ENCODE assay signal across 9 mouse cellular contexts in the genomic region with DNA sequence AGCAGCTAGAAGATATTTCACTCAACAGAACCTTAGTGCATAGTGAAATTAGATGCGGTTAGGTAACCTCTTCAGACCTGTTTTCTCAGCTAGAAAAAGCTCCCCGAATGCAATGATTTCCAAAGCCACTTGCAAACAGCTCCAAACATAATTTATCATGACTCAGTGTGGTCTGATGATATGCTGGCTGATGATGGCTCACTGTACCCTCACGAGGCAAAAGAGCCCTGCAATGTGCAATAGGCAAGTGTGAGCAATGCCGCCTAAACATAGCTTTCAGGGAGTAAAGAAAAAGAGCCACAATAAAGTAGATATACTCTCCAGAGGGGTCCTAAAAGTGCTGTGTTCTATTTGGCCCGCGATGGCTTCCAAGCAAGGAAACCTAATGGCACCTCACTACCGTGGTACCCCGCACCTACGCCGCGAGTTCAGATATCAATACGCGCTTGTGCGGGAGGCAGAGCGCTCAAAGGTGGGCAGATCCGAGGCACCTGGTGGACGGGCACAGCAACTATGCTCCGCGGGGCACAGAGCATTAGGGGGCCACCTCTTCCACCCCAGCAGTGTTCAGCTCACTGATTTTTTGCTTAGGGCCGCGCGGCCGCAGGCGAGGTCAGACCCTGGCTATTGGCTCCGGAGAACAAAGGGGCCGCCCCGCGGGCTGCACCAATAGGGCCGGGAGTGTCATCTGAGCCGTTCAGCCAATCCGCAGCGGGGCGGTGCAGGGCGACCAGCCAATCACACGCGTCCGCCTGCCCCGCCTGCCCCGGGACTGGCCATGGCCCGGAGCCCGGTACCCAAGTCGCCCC. TPM values are rescaled to one million over a fixed set of nuclear protein-coding genes. Genes with fewer than 3 reads are reported as not detected.
DNase-seq lines count a peak whose midpoint lies in the region; ATAC-seq and TF ChIP-seq lines count a peak whose summit lies in the region.
"Had no signal": no experiment of that assay in that cellular context is flagged by ENCODE, and none has a peak within 500 bp of the region (broad histone marks: within the 10 kb centered on the region; RNA-seq: fewer than 3 reads in every experiment).

Gene Zfp775 (plus strand): TSS at position 793 of the 809 bp plus-strand sequence.

- peak; percentile 71; the same call in 1 of the 2 replicates for TF ChIP-seq POLR2A in brain, embryonic 14.5 days (IDR thresholded peaks at IDR 0.05; ENCODE audit: borderline replicate concordance, extremely low read depth, insufficient read depth, insufficient read length, poor library complexity, severe bottlenecking)

- no peaks in the 10 kb centered on the region for H3K27me3 ChIP-seq in heart, embryonic 11.5 days (ENCODE audit: control insufficient read depth, insufficient read depth, low read length)
- no peaks in the 10 kb centered on the region for H3K27me3 ChIP-seq in kidney, embryonic 15.5 days

- WGBS in heart, embryonic 11.5 days (ENCODE audit: insufficient replicate concordance), result 5% methylated on average over 42 of the region's 42 CpGs
- WGBS in kidney, embryonic 15.5 days, result 4% methylated on average over 33 of the region's 42 CpGs

- H3K4me1 ChIP-seq in heart, embryonic 11.5 days (ENCODE audit: control insufficient read depth, insufficient read depth, low read length), result peaks cover 6% of the 10 kb centered on the region
- H3K4me1 ChIP-seq in kidney, embryonic 15.5 days, result peaks cover 17% of the 10 kb centered on the region

- H3K27ac ChIP-seq in heart, embryonic 11.5 days (ENCODE audit: low read depth, low read length), result peak within 1 kb of the TSS; percentile 57
- H3K27ac ChIP-seq in kidney, embryonic 15.5 days, result peak within 1 kb of the TSS; percentile 91

- DNase-seq in 416B (ENCODE audit: low read depth) (peak; percentile 78), liver (peak; percentile 94)
- peak; percentile 98 for DNase-seq in brain, embryonic 14.5 days (ENCODE audit: low read depth)
- peak; percentile 71 to 81 for DNase-seq in monocyte, adult 2 months (ENCODE audit: low read depth in 1 of 2, low spot score in 2 of 2)
- peak; percentile 82 to 85 for DNase-seq in spleen, postnatal 14 days (ENCODE audit: low spot score in 2 of 2)

- TF ChIP-seq CTCF in brain, embryonic 14.5 days (IDR thresholded peaks at IDR 0.05; ENCODE audit: borderline replicate concordance, extremely low read depth, insufficient read depth, insufficient read length), result no peak

- H3K9me3 ChIP-seq in heart, embryonic 11.5 days (replicated peaks; ENCODE audit: control insufficient read depth, low read length), result peaks cover 16% of the 10 kb centered on the region
- H3K9me3 ChIP-seq in kidney, embryonic 15.5 days (replicated peaks), result peaks cover 17% of the 10 kb centered on the region

- ATAC-seq in erythroblast, adult 5-6 weeks (replicated peaks; ENCODE audit: low FRiP score, poor library complexity, severe bottlenecking), result peak; percentile 99
- ATAC-seq in heart, embryonic 11.5 days (replicated peaks; ENCODE audit: insufficient number of reproducible peaks, low FRiP score, low TSS enrichment), result peak; percentile 99
- ATAC-seq in kidney, embryonic 15.5 days (replicated peaks; ENCODE audit: low FRiP score), result peak; percentile 99

- H3K4me3 ChIP-seq in heart, embryonic 11.5 days (ENCODE audit: low read depth, low read length), result peak within 1 kb of the TSS; percentile 54
- peak within 1 kb of the TSS; percentile 65 for H3K4me3 ChIP-seq in kidney, embryonic 15.5 days (replicated peaks)

- H3K9ac ChIP-seq in heart, embryonic 11.5 days (ENCODE audit: low read depth, low read length), result peak within 1 kb of the TSS; percentile 68
- peak within 1 kb of the TSS; percentile 70 for H3K9ac ChIP-seq in kidney, embryonic 15.5 days

- H3K36me3 ChIP-seq in heart, embryonic 11.5 days (ENCODE audit: control insufficient read depth, insufficient read depth, low read length), result peaks cover 35% of the 10 kb centered on the region
- peaks cover 48% of the 10 kb centered on the region for H3K36me3 ChIP-seq in kidney, embryonic 15.5 days

- H3K4me2 ChIP-seq in heart, embryonic 11.5 days, result peak within 1 kb of the TSS; percentile 63
- peak within 1 kb of the TSS; percentile 87 for H3K4me2 ChIP-seq in kidney, embryonic 15.5 days

RNA-seq across cellular contexts. Expression of gene Zfp775, which starts in this region (rescaled TPM):
- polyA plus RNA-seq in brain, embryonic 14.5 days (2012; rRNA removed), result 14.6 and 15.0 TPM in 2 replicates
- total RNA-seq in erythroblast, adult 5-6 weeks (2015; ENCODE audit: low replicate concordance), result 0.42 TPM in 1 of 2 replicates, not detected in the other
- total RNA-seq in erythroblast, adult 5-6 weeks (2017; ENCODE audit: low replicate concordance), result 0.17 and 0.28 TPM in 2 replicates
- 5.8 and 6.0 TPM in 2 replicates for polyA plus RNA-seq in heart, embryonic 11.5 days (2014; fragmentation: Nextera tagmentation; extraction: Ambion mirVana)
- polyA plus RNA-seq in kidney, embryonic 15.5 days (2015; fragmentation: Nextera tagmentation; extraction: Ambion mirVana), result 7.0 and 7.9 TPM in 2 replicates
- total RNA-seq: MEL had no signal

Comparison
In these comparisons a context has a peak if more than half of its experiments do, and no peak if none do; other contexts are left out.
1. Peak in every context shown above with its lines: DNase-seq, ATAC-seq, H3K4me3 ChIP-seq and H3K27ac ChIP-seq.
2. Peak in ATAC-seq in erythroblast, adult 5-6 weeks; RNA of the gene not detected or under 1 TPM.